Mouse (Mus musculus): Measurements from ENCODE around the gene Spats1. TPM values are rescaled to one million over a fixed set of nuclear protein-coding genes. Genes with fewer than 3 reads are reported as not detected.

The Spats1 gene
- polyA plus RNA-seq, 1 experiment = not detected

- no peak for DNase-seq (ENCODE audit: low read depth, low spot score)
- 52% methylated on average over 9 of the region's 9 CpGs for WGBS
Observed at GRCm38 (mm10) chr17:45394612-45395011, 80.6 kb downstream of the Spats1 start.

DNA sequence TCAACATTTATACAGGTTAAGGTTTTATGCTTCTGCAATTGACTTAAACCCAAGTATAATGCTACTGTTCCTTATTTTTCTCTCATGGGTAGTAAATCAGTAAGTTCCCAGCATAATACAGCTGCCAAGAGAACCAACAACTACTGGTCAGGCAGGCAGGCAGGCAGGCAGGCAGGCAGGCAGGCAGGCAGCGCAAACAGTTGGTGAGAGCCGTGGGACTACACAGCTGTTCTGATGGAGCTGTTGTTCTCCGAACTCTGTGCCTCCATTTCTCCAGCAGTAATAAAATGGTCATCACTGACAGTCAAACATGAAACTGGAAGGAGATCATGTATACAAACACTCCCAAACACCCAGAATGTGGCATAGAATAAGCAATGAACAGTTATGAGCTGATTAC lies 81.5 kb downstream of the Spats1 start:
- WGBS = 61% methylated on average over 3 of the region's 3 CpGs
- no peak for DNase-seq (ENCODE audit: low read depth, low spot score)

Other genes starting within 250 kb of the Spats1 start
- 10.5 and 10.9 TPM in 2 replicates for gene Cdc5l, start 41.7 kb downstream of the Spats1 start, polyA plus RNA-seq (2012; rRNA removed)
- gene Aars2, start 31.4 kb upstream of the Spats1 start, polyA plus RNA-seq (2012; rRNA removed) = 9.8 and 12.6 TPM in 2 replicates
- gene Tcte1, start 48.0 kb upstream of the Spats1 start, polyA plus RNA-seq (2012; rRNA removed) = 0.04 TPM in 1 of 2 replicates, not detected in the other
- 0.66 and 0.73 TPM in 2 replicates for gene Tmem151b, start 74.3 kb upstream of the Spats1 start, polyA plus RNA-seq (2012; rRNA removed)
- gene Nfkbie, start 80.3 kb upstream of the Spats1 start, polyA plus RNA-seq (2012; rRNA removed) = 5.9 and 6.8 TPM in 2 replicates
- gene Slc35b2, start 88.5 kb upstream of the Spats1 start, polyA plus RNA-seq (2012; rRNA removed) = 78.2 and 107 TPM in 2 replicates
- gene Hsp90ab1, start 97.9 kb upstream of the Spats1 start, polyA plus RNA-seq (2012; rRNA removed) = 365 and 417 TPM in 2 replicates
- gene Slc29a1, start 124.2 kb upstream of the Spats1 start, polyA plus RNA-seq (2012; rRNA removed) = 52.9 and 56.9 TPM in 2 replicates
- gene Mymx, start 126.7 kb upstream of the Spats1 start, polyA plus RNA-seq (2012; rRNA removed) = 0.63 and 2.0 TPM in 2 replicates
- gene Capn11, start 183.9 kb upstream of the Spats1 start, polyA plus RNA-seq (2012; rRNA removed) = 0.05 and 0.15 TPM in 2 replicates
- 112 and 134 TPM in 2 replicates for gene Mrpl14, start 210.9 kb upstream of the Spats1 start, polyA plus RNA-seq (2012; rRNA removed)
- 44.7 and 62.4 TPM in 2 replicates for gene Tmem63b, start 211.5 kb upstream of the Spats1 start, polyA plus RNA-seq (2012; rRNA removed)